Mouse (Mus musculus): ENCODE results near the gene Ntrk3.

Gene Ntrk3

DNA sequence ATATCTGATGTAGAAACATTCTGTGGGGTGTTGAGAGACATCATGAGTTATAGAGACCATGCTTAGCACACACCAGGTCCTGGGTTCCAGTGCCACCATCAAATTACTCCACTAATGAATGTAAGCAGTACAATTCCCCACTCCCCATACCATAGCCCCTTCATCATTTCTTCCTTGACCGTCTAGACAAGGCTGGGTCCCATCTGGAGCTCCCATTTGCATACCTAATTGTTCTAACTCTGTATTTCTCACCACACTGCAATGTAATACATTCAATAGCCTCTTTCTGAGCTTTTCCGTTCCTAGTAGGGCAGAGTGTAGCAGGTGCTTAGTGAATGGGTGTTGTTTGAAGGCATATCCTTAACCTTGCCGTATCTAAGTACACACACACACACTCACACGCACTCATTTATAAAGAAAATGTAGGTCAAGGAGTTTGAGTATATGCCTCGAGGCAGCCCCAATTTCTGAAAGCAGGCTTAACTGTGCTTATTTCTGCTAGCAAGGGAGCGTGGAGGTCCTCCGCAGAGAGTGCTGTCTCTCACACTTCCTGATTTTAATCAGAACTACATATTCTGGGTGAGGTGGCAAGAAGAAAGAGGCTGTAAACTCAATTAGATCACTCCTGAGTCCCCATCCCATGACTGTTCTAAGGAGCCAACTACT, 17.9 kb downstream of the Ntrk3 start:
- no peak for DNase-seq

DNA sequence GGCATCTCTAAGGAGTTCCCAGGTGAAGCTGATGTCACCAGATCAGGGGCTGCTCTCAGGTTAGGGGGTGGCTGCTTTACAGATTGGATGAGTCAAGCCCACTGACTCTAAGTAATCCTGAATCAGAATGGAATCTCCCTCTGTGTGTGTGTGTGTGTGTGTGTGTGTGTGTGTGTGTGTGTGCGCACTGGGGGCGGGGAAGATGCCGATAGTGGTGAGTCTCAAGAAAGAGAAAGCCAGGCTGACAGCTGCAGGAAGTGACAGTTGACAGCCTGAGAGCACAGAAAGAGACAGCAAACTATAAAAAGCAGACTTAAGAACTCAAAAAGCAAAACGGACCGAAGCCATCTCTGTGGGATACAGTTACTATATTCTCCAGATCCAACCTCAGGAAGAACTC, 18.7 kb downstream of the Ntrk3 start:
- no peak for DNase-seq

DNA sequence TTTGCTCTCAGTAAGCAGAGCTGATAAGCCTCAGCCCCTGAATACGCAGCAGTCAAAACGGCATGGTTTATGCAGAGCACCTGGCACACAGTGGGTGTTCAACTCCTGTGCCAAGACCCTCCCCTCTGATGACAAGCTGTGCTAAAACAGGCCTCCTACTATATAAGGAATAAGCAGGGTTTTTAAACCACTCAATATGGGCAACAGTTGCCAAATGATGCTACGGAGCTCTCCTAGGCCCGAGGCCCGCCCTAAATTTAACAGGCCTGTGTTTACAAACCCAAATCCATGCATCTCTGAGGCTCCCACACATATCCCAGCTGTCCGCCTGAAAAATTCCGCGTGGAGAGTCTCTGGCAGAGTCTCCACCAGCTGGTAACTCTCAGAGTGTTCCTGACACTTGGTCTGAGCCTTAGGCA, 19.6 kb downstream of the Ntrk3 start:
- peak; percentile 75 for DNase-seq

DNA sequence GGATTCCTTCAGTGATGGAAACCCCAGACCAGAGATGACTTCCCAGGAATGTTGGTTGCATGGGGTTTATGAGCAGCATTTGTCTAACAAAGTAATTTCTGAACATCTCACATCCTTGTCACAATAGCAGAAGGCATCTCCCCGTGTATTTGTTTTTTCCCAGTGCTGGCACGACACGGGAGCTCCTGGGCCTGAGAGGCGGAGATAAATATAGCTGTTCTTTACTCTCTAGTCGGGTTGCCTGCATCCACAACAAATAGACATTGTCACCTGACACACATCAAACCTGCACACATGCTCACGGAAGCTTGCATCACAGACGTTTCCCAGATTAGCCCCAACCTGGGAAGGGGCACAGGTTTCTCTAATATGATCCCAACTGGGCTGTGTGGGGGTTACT, 30.1 kb downstream of the Ntrk3 start:
- DNase-seq = no peak

DNA sequence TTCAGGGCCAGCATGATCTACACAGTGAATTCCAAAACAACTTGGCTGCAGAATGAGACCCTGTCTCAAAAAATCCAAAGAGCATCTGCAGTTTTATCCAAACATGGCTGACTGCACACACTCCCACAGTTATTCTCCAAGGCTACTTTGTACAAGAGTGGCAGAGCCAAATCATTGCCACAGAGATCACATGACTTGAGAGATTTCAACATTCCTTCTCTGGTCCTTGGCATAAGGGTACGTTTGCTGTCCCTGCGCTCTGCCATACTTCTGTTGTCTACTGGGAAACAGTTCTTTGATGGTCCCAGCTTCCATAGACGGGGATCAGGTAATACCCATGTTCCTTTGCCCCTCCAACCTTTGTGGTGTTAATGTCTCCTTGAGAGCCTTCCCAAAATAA, 30.7 kb downstream of the Ntrk3 start:
- DNase-seq = no peak

DNA sequence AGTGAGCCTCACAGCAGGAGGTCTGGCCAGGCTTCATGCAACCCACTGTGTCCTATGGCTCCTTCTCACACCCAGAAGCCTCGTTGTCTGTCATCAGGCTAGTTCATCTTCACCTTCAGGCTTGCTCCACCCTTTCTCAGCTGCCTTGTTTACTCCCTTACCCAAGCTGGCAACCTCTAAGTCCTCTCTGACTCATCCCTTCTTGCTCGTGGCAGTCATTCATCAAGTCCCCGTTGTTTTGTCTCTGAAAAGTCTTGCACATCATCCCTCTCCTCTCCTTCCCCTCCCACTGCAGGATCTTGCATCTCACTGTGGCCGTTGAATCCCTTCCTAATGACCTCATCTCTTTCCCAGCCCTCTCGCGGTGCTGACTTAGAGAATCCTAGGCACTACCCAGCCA, 35.1 kb downstream of the Ntrk3 start:
- DNase-seq = no peak

DNA sequence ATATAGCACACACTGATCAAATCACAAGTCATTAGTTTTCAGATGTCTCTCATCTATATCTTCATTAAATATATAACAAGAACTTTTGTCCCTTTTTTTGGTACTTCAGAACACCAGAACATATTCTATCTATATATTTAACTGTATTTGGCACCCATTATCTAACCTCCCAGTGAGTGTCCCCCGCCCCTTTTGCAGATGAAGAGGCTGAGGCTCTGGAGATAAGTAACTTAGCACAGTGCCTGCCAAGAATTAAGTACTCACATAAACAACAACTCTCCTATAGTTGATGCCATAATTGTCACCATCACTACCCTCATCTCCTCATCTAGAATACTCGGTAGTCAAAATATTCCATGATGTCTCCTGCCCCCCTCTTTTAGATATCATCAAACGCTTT, 42.6 kb downstream of the Ntrk3 start:
- no peak for DNase-seq

DNA sequence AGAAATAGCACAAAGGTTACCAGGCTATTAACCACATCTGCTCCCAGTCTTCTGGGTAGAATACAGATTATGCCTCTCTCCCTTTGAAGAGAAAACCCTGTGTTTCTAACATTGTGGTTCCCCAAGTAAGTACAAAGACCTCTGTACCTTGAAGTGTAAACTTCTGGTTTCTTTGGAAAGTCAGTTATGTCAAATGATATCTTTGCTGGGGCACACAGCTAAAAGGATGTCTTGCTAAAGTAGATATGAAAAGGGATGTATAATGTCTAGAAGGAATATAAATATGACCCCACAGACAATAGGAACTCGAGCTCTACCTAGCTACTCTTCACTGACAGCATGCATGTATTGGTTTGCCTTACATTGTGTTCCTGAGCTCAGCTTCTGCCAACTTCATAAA, 44.7 kb downstream of the Ntrk3 start:
- no peak for DNase-seq

DNA sequence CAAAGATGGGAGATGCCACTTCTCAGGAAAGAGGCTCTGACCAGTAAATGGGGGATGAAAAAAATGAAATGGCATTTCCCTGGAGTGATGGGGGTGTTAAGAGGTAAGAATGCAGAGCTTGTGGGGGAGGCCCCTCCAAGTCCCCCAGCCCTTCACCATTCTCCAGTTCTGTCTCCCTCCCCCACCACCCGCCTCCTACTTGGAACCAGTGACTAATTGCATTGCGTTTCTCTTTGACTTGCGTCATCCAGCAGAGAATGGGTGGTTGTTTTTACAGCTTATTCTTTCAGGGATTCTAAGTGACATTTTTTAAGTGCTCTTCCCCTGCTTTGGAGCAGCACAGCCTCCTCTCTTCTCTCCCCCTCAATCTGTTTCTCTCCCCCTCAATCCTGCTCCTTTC, 46.9 kb downstream of the Ntrk3 start:
- no peak for DNase-seq

DNA sequence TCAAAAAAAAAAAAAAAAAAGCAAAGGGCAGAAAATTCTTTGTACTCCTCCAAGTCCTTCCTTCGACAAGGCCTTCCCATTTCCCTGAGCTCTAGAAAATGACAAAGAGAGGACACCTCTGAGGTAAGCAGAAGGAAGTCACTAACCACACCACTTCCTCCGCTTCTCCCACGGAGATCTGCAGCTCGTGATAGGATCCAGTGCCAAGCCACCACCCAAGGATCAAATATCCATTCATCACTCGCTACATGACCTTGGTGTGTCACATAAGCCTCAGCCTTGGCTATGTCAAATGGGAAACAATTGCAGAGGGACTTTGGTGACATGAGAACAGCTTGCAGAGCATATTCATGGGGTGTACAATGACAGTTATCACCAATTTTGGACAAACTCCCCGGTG, 52.9 kb downstream of the Ntrk3 start:
- no peak for DNase-seq

DNA sequence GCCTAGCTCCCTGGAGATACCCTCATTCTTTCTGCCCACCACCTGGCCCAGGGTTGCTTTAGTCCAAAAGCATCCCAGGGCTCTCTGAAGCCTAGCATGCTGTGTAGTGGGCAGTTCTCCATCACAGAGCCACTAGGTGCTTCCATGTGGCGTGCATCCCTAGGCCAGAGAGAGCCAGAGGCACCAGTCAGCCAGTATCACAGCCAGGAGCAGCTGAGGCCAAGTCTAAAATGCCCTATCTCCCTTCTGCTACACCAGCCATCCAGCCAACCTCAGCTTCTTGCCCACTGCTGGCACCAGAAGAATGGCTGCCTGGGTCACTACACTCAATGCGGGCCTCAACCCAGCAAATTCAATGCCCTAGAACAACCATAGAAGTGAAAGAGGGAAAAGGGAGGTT, 56.9 kb downstream of the Ntrk3 start:
- DNase-seq = no peak

DNA sequence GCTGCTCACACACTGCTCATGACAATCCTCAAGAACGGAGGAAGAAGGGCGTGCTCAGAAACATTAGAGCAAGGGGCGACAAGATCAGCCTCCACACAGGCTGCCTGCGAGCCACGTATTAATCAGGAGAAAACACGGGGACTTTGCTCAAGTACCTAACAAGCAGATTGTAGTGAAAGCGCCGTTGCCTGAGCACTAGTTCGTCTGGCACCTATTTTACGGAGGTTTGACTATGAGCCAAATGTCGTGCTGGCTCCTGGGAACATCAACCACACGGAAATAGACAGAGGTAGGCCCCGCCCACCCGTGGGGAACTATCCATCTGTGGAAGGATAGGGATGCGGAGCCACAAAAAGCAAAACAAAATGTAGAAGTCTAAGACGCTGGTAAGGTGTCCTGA, 68.4 kb downstream of the Ntrk3 start:
- DNase-seq = no peak

DNA sequence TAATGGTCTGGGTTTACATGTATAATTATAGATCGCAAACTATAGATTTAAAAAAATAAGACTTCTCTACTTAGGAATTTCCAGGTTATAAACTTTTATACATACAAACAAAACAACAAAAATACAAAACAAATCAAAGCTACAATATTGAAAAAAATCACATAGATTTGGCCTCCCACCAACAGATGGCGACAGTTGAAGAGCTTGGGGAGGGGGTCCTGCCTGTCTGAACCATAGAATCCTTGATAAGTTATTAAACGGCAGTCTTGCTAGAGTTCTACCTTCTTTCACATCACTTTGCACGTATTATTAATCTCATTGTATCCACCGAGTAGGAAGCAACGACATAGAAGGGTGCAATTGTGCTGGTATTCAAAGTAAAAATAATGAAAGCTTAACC, 68.9 kb downstream of the Ntrk3 start:
- no peak for DNase-seq

DNA sequence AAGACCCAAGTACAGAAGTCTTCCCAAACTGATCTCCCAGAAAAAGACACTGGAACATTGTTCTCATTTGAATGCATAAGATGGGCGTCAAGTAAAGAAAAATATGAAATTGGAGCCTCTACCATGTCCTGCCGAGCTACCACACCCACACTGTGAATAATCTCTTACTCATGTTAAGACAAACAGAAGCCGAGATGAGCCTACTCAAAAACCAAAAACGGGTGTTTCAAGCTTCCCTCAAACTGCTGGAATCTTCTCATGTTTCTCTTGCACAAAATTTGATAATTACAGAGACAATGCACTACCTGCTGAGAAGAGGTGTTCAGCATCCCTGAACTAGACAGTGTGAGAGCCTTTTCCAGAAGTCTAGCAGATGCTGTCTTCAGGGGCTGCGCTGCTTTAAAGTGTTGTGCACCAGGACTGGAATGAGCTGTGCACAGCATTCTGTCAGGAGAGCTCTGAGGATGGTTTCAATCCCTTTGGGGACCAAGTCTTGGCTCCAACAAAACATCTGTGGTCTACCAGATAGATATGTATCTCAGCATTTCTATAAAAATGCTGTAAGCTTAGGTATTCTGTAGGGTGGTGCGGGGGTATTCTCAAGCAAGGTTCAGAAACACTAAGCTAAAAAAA, 69.7 kb downstream of the Ntrk3 start:
- DNase-seq = no peak

DNA sequence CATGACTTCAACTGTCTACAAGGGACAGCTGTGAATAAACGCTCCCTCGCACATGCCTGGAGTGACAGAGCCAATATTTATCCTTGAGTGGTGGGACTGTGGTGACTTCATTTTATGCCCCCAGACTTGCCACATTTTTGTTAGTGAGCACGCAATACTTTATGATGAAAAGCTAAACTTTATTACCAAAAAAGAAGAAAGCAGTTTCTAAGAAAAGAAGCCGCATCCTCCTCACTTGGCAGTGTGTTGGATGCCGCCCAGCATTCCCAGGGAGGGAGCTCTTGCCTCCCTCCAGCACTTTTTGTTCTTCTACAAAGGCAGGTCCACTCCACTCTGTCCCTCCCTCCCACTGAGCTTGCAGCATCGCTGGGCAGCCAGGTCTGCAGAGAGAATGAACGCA, 77.0 kb downstream of the Ntrk3 start:
- DNase-seq = no peak

DNA sequence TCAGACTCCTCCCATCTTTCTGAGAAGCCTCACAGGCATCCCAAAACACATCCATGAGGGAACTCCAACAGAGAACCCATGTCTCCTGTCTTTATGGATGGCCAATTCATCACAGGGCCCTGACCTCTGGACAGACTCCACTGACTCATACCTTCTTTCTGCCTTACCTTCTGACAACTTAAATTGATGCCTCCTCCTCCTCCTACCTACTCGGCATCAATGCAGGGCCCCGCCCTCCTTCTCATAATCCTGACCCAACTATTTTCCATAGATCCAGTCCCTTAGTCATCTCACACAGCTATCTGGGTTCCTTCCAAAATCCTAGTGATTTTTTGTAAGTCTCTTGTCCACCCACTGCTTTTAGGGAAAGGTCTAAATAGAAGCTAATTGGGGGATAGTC, 78.0 kb downstream of the Ntrk3 start:
- DNase-seq = no peak

DNA sequence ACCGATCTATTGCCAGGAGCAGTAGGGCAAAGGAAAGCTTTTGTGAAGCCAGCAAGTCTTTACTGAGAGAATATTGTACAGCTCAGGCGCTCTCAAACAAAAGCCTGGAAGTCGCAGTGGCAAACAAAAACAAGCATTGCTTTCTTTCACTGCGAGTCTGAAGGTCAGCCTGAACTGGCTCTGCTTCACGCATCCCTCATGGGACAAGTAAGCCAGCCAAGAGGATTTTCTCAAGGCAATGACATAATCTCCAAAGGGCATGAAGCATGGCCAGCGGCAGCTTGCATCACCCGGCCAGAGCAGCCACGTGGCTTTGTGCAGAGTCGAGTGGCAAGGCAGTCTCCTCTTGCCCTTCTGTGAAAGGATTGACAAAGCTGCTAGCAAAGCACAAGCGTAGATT, 79.8 kb downstream of the Ntrk3 start:
- DNase-seq = peak; percentile 19

DNA sequence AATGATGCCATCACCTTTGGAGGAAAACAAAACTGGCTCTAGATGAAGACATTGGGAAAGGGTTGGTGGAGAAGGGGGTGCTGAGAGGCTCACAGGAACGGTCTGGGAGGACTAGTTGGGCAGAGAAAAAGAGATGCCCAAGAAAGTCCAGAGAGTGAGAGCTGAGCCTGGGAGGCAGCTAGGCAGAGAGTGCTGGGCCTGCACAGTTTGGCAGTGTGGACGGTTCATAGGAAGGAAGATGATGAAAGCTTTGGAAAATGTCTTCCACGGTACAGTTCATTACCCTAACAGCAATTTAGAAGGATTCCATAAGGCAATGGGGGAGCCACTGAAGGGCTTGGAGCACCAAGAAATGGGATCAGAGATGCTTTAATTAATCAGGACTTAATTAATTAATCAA, 81.6 kb downstream of the Ntrk3 start:
- DNase-seq = no peak

DNA sequence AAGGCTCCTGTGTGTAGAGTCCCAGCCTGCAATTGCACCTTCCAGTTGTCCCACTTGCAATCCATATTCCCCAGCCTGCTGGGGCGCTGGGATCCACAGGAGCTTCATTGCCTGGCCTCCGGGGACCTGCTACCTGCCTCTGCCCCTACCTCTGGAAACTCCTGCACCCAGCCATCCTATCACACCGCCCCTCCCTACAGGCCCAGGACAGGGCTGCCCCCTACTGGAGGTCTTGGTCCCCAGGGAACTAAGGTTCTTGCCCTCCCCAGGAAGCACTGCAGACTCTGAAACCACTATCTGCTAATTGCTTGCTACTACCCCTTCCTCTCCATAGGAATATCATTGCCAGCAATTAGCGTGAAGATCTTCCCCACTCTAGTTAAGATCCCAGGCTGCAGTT, 84.1 kb downstream of the Ntrk3 start:
- DNase-seq = no peak

DNA sequence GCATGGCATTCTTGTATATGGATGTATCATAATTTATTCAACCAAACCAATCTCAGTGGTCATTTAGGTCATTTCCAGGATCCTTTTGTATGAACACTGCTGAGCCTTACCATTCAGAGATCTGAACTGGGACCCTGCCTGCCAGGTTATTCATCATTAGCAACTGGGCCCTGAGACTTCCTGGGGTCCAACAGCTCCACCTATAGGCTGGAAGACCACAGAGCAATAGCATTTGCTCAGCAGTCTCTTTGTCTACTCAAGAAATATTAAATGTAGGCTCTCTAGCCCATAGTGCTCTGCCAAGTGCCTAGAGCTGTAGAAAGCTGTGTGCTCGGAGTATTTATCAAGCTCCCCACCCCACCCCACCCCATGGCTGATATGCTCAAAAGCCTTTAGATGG, 85.5 kb downstream of the Ntrk3 start:
- DNase-seq = no peak

DNA sequence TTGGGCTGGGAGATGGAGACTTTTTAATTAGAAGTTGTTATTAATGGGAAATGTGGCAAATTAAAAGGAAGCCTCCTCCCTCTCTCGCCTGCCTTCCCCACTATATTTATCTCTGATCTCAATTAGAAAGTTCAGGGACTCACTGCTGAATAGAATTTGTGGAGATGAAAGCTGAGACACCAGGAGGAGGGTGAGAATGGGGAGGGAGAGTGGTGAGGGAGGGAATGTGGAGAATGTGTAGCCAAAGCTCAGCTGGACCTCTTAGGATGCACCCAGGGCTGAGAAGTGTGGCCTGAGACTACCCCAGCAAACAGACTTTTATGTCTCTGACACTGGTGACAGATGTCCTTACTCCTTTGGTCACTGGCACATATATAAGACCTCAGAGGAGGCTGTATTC, 86.3 kb downstream of the Ntrk3 start:
- no peak for DNase-seq

DNA sequence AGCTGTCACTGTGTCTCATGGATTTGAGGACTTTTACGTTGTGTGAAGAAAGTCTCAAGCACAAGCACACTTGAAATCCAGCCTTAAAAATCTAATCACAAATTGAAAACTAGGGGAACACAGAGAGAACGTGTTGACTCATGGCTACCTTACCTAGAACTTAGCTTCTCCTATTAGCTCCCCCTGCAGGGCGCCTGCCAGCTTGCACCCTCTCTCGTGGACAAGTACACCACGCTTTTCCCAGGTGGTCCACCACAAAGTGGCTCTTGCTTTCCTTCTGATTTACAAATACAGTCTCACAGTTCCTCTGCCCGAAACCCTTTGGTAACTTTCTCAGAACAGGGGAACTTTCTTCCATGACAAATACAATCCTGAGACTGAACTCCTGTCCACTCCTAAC, 94.1 kb downstream of the Ntrk3 start:
- DNase-seq = no peak

DNA sequence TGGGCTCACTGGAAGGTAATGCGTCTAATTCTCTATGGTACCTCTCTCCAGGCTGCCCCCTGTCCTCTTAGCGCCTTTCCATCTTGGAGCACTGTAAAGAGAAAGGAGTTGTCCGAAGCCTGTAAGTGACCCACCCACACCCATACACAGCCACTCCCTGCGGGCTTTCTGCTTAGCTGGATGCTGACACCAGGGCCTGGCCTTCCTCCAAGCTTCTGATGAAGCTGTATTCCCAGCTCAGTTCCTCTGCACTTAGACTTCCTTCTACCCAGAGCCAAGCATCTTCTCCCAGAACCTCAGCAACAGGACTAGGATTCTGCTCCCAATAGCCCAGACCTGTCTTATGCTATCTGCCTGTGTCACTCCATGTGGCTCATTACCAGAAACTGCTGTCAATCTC, 114.1 kb downstream of the Ntrk3 start:
- DNase-seq = no peak

DNA sequence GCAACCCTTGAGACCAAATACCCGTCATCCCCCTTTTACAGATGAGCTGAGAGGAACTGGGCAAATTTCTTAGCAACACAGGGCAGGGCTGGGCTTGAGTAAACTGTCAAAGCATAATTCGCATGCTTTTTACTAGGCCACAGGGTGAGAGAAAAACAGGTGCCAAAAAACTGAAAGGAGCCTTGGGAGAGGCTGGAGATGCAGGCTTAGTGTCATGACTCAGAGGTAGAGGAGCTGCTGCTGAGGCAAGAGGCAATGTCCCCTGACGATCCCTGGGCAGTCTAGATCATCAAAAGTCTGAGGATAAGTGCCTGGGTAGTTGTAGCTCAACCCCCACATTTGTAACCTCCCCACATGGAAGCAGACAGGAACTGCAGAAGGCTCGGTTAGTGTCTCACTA, 116.7 kb downstream of the Ntrk3 start:
- DNase-seq = no peak

DNA sequence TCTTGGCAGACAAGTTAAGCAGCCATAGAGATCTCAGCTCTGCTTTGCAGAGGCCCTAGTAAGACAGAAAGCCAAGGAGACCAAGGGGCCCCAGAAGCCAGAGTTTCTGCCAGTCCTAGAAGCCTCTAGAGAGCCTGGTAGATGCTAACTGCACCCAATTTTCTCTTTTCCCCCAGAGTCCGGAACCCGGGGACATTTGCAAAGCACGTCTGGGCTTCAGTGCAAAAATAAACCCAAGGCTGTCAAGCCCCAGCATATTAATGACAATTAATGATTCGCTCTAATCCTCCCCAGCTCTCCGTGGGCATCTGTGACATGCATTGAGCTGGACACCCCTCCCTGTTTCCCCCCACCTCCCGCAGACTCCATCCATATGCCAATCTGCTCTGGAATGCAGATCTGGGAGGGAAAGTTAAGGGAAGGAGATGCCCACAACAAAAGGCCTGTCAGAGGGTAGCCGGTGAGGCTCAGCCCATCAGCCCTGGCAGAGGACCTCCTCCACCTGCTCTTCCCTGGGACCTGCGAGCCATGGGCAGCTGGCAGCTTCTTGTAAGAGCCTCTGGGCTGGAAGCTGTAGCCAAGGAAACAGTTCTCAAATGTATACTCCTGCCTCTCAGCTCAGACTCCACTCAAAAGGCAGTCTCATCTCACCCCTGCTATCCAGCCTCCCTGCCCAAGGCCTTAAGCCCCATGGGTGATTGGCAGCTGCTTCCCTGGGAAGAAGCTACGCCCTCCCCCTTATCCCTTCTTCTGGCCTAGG, 117.8 kb downstream of the Ntrk3 start:
- DNase-seq = no peak

Measured in cerebellum, adult 11-12 months (tissue).